Mouse (Mus musculus): ENCODE measurements around the gene Mbd4. TPM values are rescaled to one million over a fixed set of nuclear protein-coding genes. Genes with fewer than 3 reads are reported as not detected.
"Not testable (repeated sequence)": the region's sequence is repeated elsewhere in the genome, so short reads cannot be mapped to it uniquely, and the experiment has no call there.

Mbd4 gene
- polyA plus RNA-seq, 1 experiment from 2014 or later: 4.1 TPM

DNA sequence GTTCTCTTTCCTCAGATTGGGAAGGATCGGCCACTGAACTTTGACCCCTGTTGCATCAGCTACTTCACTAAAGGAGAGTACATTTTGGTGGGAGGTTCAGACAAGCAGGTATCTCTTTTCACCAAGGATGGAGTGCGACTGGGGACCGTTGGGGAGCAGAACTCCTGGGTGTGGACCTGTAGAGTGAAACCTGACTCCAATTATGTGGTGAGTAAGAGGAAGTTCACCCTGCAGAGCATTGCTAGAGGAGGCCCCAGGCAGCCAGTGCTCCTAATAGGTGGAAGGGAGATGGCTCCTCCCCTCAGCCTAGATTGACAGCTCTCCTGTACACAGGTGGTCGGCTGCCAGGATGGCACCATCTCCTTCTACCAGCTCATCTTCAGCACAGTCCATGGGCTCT lies 33.7 kb upstream of the Mbd4 start:
- H3K9me3 ChIP-seq (ENCODE audit: low read length): no peaks in the 10 kb centered on the region
- no peak overlapping the region for H3K9ac ChIP-seq (replicated peaks)
- no peaks in the 10 kb centered on the region for H3K36me3 ChIP-seq (replicated peaks; ENCODE audit: insufficient read depth, low read length)
- ATAC-seq: peak; percentile 51
- no peak overlapping the region for H3K4me2 ChIP-seq (ENCODE audit: low read depth, low read length)
- 20% methylated on average over 4 of the region's 4 CpGs for WGBS (ENCODE audit: insufficient replicate concordance)
- DNase-seq: no peak
- H3K4me3 ChIP-seq (ENCODE audit: low read depth, low read length): no peak overlapping the region
- TF ChIP-seq EP300 (IDR thresholded peaks at IDR 0.05; ENCODE audit: low read depth): no peak
- TF ChIP-seq CTCF (IDR thresholded peaks at IDR 0.05; ENCODE audit: low read depth): no peak
- H3K27ac ChIP-seq (ENCODE audit: low read depth): no peak overlapping the region
- peaks cover 8% of the 10 kb centered on the region for H3K4me1 ChIP-seq (ENCODE audit: insufficient read depth)
- H3K27me3 ChIP-seq (ENCODE audit: insufficient read depth, low read length): no peaks in the 10 kb centered on the region

DNA sequence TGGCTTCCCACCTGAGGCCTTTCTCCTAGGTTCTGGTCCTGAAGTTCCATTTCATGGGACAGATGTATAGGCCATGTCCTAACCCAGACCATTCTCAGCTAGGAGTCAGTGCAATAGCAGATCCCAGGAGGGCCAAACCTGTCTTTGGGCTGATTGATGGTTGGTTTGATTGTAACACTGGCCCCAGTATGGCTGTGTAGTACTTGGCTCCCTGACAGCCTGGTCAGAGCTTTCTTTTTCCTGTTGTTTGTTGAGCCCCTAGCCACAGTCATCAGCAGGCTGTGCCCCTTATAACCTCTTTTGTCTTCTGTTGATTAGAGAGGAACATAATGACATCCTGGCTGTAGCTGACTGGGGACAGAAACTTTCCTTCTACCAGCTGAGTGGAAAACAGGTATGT lies 30.8 kb upstream of the Mbd4 start:
- ATAC-seq: 0 out of 2 replicates have a peak, but pooled peaks have one; percentile 12

DNA sequence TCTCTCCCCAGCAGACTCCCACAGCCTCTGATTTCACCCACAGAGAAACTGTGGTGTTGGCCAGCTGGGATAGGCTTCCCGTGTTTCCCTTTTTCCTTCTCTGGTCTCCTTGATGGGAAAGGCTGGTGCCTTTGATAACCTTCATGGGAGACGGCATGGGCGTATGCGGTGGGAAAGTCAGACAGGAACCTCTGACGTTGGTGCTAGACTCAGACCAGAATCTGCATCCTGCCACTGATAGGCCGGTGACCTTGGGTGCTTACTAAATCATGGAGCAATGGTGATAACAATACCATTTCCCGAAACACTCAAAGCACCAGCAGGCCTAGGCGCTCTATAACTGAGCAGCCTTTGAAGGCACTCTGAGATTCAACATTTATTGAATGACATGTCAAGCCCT lies 27.6 kb upstream of the Mbd4 start:
- DNase-seq (no peak), ATAC-seq (peak; percentile 45)
- peak; percentile 63; the same call in 1 of the 2 replicates for TF ChIP-seq EP300 (IDR thresholded peaks at IDR 0.05; ENCODE audit: low read depth)
- TF ChIP-seq CTCF (IDR thresholded peaks at IDR 0.05; ENCODE audit: low read depth): no peak
- WGBS (ENCODE audit: insufficient replicate concordance): 61% methylated on average over 8 of the region's 8 CpGs
- Histone ChIP-seq H3K9ac (replicated peaks) (no peak overlapping the region), H3K36me3 (replicated peaks; ENCODE audit: insufficient read depth, low read length) (0 out of 2 replicates have a peak, but pooled peaks cover 1% of the 10 kb centered on the region), H3K4me2 (ENCODE audit: low read depth, low read length) (no peak overlapping the region), H3K27me3 (ENCODE audit: insufficient read depth, low read length) (no peaks in the 10 kb centered on the region), H3K4me3 (ENCODE audit: low read depth, low read length) (no peak overlapping the region), H3K27ac (ENCODE audit: low read depth) (no peak overlapping the region), H3K9me3 (ENCODE audit: low read length) (no peaks in the 10 kb centered on the region), H3K4me1 (ENCODE audit: insufficient read depth) (peaks cover 4% of the 10 kb centered on the region; the same call in 1 of the 2 replicates)

More for the DNA sequence above, 30.8 kb upstream of the Mbd4 start:
- H3K36me3 ChIP-seq (replicated peaks; ENCODE audit: insufficient read depth, low read length): no peaks in the 10 kb centered on the region
- H3K9me3 ChIP-seq (ENCODE audit: low read length): no peaks in the 10 kb centered on the region
- DNase-seq: no peak
- no peak for TF ChIP-seq EP300 (IDR thresholded peaks at IDR 0.05; ENCODE audit: low read depth)
- no peak for TF ChIP-seq CTCF (IDR thresholded peaks at IDR 0.05; ENCODE audit: low read depth)
- H3K27ac ChIP-seq (ENCODE audit: low read depth): no peak overlapping the region
- H3K4me1 ChIP-seq (ENCODE audit: insufficient read depth): peaks cover 12% of the 10 kb centered on the region
- no peak overlapping the region for H3K4me2 ChIP-seq (ENCODE audit: low read depth, low read length)
- H3K27me3 ChIP-seq (ENCODE audit: insufficient read depth, low read length): no peaks in the 10 kb centered on the region
- H3K4me3 ChIP-seq (ENCODE audit: low read depth, low read length): no peak overlapping the region
- H3K9ac ChIP-seq (replicated peaks): no peak overlapping the region

DNA sequence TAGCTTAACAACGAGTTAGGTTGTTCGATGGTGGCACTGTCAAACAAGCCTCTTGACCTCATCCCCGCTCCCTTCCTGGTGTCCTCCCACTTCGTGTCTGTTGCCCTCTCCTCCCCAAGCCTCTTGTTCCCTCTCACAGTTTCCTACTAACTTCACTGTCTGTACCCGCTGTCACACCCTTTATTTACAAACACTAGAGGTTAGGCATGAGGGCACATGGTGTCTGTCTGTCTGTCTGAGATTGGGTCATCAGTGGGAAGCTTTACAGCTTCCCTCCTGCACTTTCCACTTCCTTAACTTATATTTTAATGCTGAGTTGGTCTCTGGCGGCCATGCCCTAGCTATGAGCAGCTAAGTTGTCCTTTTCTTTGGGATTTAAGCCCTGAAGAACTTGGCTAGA lies 26.6 kb upstream of the Mbd4 start:
- DNase-seq: no peak
- Histone ChIP-seq H3K27ac (ENCODE audit: low read depth) (no peak overlapping the region), H3K36me3 (replicated peaks; ENCODE audit: insufficient read depth, low read length) (0 out of 2 replicates have a peak, but pooled peaks cover 3% of the 10 kb centered on the region), H3K9me3 (ENCODE audit: low read length) (no peaks in the 10 kb centered on the region), H3K4me1 (ENCODE audit: insufficient read depth) (peaks cover 4% of the 10 kb centered on the region; the same call in 1 of the 2 replicates), H3K4me2 (ENCODE audit: low read depth, low read length) (no peak overlapping the region), H3K4me3 (ENCODE audit: low read depth, low read length) (no peak overlapping the region), H3K27me3 (ENCODE audit: insufficient read depth, low read length) (no peaks in the 10 kb centered on the region), H3K9ac (replicated peaks) (no peak overlapping the region)
- no peak for ATAC-seq
- WGBS (ENCODE audit: insufficient replicate concordance): 61% methylated on average over 6 of the region's 6 CpGs
- no peak for TF ChIP-seq CTCF (IDR thresholded peaks at IDR 0.05; ENCODE audit: low read depth)
- TF ChIP-seq EP300 (IDR thresholded peaks at IDR 0.05; ENCODE audit: low read depth): no peak

DNA sequence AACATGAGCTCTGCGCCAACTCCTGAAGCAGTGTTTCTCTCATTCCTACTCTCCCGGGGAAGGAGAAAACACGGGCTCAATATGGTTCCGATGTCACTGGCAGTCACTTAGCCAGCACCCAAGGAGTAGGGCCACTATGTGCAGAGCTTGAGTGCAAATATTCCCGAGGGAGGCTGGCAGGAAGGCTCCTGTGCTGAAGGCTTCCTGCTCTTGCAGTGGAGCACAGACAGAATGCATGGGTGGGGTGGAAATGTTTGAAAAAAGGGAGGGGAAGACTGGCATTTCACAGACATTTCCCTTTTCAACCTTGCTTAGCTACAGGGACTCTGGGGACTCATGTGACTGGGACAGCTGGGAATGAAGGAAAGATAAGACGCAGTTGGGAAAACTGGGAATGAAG lies 25.5 kb upstream of the Mbd4 start:
- Histone ChIP-seq H3K4me3 (ENCODE audit: low read depth, low read length) (no peak overlapping the region), H3K4me2 (ENCODE audit: low read depth, low read length) (no peak overlapping the region), H3K27ac (ENCODE audit: low read depth) (no peak overlapping the region), H3K4me1 (ENCODE audit: insufficient read depth) (peaks cover 4% of the 10 kb centered on the region; the same call in 1 of the 2 replicates), H3K36me3 (replicated peaks; ENCODE audit: insufficient read depth, low read length) (0 out of 2 replicates have a peak, but pooled peaks cover 3% of the 10 kb centered on the region), H3K27me3 (ENCODE audit: insufficient read depth, low read length) (no peaks in the 10 kb centered on the region), H3K9ac (replicated peaks) (no peak overlapping the region), H3K9me3 (ENCODE audit: low read length) (no peaks in the 10 kb centered on the region)
- ATAC-seq: no peak
- 66% methylated on average over 6 of the region's 6 CpGs for WGBS (ENCODE audit: insufficient replicate concordance)
- no peak for TF ChIP-seq CTCF (IDR thresholded peaks at IDR 0.05; ENCODE audit: low read depth)
- no peak for TF ChIP-seq EP300 (IDR thresholded peaks at IDR 0.05; ENCODE audit: low read depth)
- DNase-seq: no peak

DNA sequence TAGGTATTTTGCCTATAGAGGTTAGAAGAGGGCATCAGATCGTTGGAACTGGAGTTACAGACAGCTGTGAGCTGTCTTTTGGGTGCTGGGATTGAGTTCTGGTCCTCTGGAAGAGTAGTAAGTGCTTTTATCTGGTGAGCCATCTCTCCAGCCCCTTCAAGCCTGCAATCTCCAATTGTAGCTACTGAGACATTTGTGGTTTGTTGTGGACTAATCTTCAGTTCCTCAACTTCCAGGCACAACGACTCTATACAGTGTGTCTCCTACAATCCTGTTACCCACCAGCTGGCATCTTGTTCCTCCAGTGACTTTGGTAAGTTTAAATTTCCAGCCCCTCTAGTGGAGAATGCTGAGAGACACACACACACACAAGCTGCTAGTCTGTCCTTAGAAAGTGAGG lies 24.1 kb upstream of the Mbd4 start:
- no peak for TF ChIP-seq EP300 (IDR thresholded peaks at IDR 0.05; ENCODE audit: low read depth)
- no peak for TF ChIP-seq CTCF (IDR thresholded peaks at IDR 0.05; ENCODE audit: low read depth)
- H3K4me2 ChIP-seq (ENCODE audit: low read depth, low read length): no peak overlapping the region
- H3K4me3 ChIP-seq (ENCODE audit: low read depth, low read length): no peak overlapping the region
- 0 out of 2 replicates have a peak, but pooled peaks cover 3% of the 10 kb centered on the region for H3K36me3 ChIP-seq (replicated peaks; ENCODE audit: insufficient read depth, low read length)
- peaks cover 4% of the 10 kb centered on the region; the same call in 1 of the 2 replicates for H3K4me1 ChIP-seq (ENCODE audit: insufficient read depth)
- H3K27ac ChIP-seq (ENCODE audit: low read depth): no peak overlapping the region
- no peak overlapping the region for H3K9ac ChIP-seq (replicated peaks)
- no peaks in the 10 kb centered on the region for H3K27me3 ChIP-seq (ENCODE audit: insufficient read depth, low read length)
- ATAC-seq: no peak
- DNase-seq: no peak
- WGBS (ENCODE audit: insufficient replicate concordance): 46% methylated on average over 2 of the region's 2 CpGs
- H3K9me3 ChIP-seq (ENCODE audit: low read length): no peaks in the 10 kb centered on the region

DNA sequence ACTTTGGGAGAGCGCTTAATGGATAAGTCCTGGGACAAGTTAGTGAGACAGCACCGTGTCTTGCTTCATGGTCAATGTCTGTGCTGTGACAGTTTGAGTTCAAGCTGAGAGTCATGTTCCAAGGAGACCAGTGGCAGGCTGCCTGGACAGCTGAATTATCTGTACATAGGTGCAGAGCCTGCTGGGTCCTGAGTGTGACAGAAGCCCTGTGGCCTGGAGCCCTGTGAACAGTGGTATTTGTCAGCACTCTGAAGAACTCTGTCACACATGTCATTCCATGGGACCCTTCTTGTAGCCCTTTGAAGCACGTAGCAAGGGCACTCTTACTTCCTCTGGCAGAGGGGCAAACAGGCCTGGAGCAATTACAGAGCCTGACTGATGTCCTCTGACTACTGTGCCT lies 18.1 kb upstream of the Mbd4 start:
- not testable (repeated sequence) for H3K9ac ChIP-seq (replicated peaks); ATAC-seq; H3K27ac ChIP-seq (ENCODE audit: low read depth); DNase-seq; H3K36me3 ChIP-seq (replicated peaks; ENCODE audit: insufficient read depth, low read length); H3K9me3 ChIP-seq (ENCODE audit: low read length); H3K27me3 ChIP-seq (ENCODE audit: insufficient read depth, low read length); H3K4me3 ChIP-seq (ENCODE audit: low read depth, low read length); H3K4me1 ChIP-seq (ENCODE audit: insufficient read depth); H3K4me2 ChIP-seq (ENCODE audit: low read depth, low read length)
- no CpG with 5 or more reads among the region's 3 CpGs for WGBS (ENCODE audit: insufficient replicate concordance)

DNA sequence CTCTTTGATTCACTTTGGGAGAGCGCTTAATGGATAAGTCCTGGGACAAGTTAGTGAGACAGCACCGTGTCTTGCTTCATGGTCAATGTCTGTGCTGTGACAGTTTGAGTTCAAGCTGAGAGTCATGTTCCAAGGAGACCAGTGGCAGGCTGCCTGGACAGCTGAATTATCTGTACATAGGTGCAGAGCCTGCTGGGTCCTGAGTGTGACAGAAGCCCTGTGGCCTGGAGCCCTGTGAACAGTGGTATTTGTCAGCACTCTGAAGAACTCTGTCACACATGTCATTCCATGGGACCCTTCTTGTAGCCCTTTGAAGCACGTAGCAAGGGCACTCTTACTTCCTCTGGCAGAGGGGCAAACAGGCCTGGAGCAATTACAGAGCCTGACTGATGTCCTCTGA lies 14.0 kb upstream of the Mbd4 start:
- H3K36me3 ChIP-seq (replicated peaks; ENCODE audit: insufficient read depth, low read length); H3K9ac ChIP-seq (replicated peaks); H3K4me3 ChIP-seq (ENCODE audit: low read depth, low read length); H3K27ac ChIP-seq (ENCODE audit: low read depth); H3K9me3 ChIP-seq (ENCODE audit: low read length); H3K27me3 ChIP-seq (ENCODE audit: insufficient read depth, low read length); DNase-seq; ATAC-seq; H3K4me1 ChIP-seq (ENCODE audit: insufficient read depth); H3K4me2 ChIP-seq (ENCODE audit: low read depth, low read length): not testable (repeated sequence)
- WGBS (ENCODE audit: insufficient replicate concordance): no CpG with 5 or more reads among the region's 3 CpGs

Data from liver, postnatal 0 days (tissue).